Mouse (Mus musculus): Measurements from ENCODE around the gene Elfn2. TPM values are rescaled to one million over a fixed set of nuclear protein-coding genes. Genes with fewer than 3 reads are reported as not detected.

The Elfn2 gene
- polyA plus RNA-seq, 1 experiment from 2014 or later, result 0.91 TPM

Other genes with a start within 250 kb of the Elfn2 start
- gene Il2rb, start 223.5 kb downstream of the Elfn2 start, polyA plus RNA-seq (2015; fragmentation: Nextera tagmentation; extraction: Ambion mirVana), result 10.3 and 12.2 TPM in 2 replicates
- gene C1qtnf6, start 187.4 kb downstream of the Elfn2 start, polyA plus RNA-seq (2015; fragmentation: Nextera tagmentation; extraction: Ambion mirVana), result 6.5 and 9.1 TPM in 2 replicates
- 0.03 and 0.05 TPM in 2 replicates for gene Sstr3, start 174.1 kb downstream of the Elfn2 start, polyA plus RNA-seq (2015; fragmentation: Nextera tagmentation; extraction: Ambion mirVana)
- 662 and 779 TPM in 2 replicates for gene Rac2, start 146.0 kb downstream of the Elfn2 start, polyA plus RNA-seq (2015; fragmentation: Nextera tagmentation; extraction: Ambion mirVana)
- gene Cyth4, start 121.7 kb downstream of the Elfn2 start, polyA plus RNA-seq (2015; fragmentation: Nextera tagmentation; extraction: Ambion mirVana), result 23.0 and 23.7 TPM in 2 replicates
- 55.2 TPM in 2 replicates for gene Mfng, start 54.7 kb upstream of the Elfn2 start, polyA plus RNA-seq (2015; fragmentation: Nextera tagmentation; extraction: Ambion mirVana)
- 2.6 and 2.8 TPM in 2 replicates for gene Card10, start 84.3 kb upstream of the Elfn2 start, polyA plus RNA-seq (2015; fragmentation: Nextera tagmentation; extraction: Ambion mirVana)
- 3.9 and 4.0 TPM in 2 replicates for gene Cdc42ep1, start 123.9 kb upstream of the Elfn2 start, polyA plus RNA-seq (2015; fragmentation: Nextera tagmentation; extraction: Ambion mirVana)
- gene Lgals2, start 136.8 kb upstream of the Elfn2 start, polyA plus RNA-seq (2015; fragmentation: Nextera tagmentation; extraction: Ambion mirVana), result 3.3 and 5.1 TPM in 2 replicates
- gene Gga1, start 158.4 kb upstream of the Elfn2 start, polyA plus RNA-seq (2015; fragmentation: Nextera tagmentation; extraction: Ambion mirVana), result 42.4 and 42.5 TPM in 2 replicates
- 0.10 and 0.32 TPM in 2 replicates for gene Gm49510, start 180.9 kb upstream of the Elfn2 start, polyA plus RNA-seq (2015; fragmentation: Nextera tagmentation; extraction: Ambion mirVana)
- gene Sh3bp1, start 181.0 kb upstream of the Elfn2 start, polyA plus RNA-seq (2015; fragmentation: Nextera tagmentation; extraction: Ambion mirVana), result 27.7 and 39.1 TPM in 2 replicates
- gene Pdxp, start 195.1 kb upstream of the Elfn2 start, polyA plus RNA-seq (2015; fragmentation: Nextera tagmentation; extraction: Ambion mirVana), result 16.3 and 16.5 TPM in 2 replicates
- gene Lgals1, start 208.0 kb upstream of the Elfn2 start, polyA plus RNA-seq (2015; fragmentation: Nextera tagmentation; extraction: Ambion mirVana), result 598 and 732 TPM in 2 replicates
- gene Nol12, start 216.2 kb upstream of the Elfn2 start, polyA plus RNA-seq (2015; fragmentation: Nextera tagmentation; extraction: Ambion mirVana), result 59.3 and 59.9 TPM in 2 replicates
- gene Triobp, start 229.0 kb upstream of the Elfn2 start, polyA plus RNA-seq (2015; fragmentation: Nextera tagmentation; extraction: Ambion mirVana), result 16.3 and 18.0 TPM in 2 replicates

All from thymus, postnatal 0 days (tissue).